Mouse (Mus musculus) liver, embryonic 13.5 days (tissue): ENCODE measurements around the gene Camk2d. TPM values are rescaled to one million over a fixed set of nuclear protein-coding genes. Genes with fewer than 3 reads are reported as not detected.
A peak's percentile ranks its signal among the peaks of the same experiment; 100 is the strongest.

Experiments used
- ATAC-seq: fragments of 200-750 bp; cut with Nextera tagmentation; 2 replicates; pipeline ENCODE4 v1.8.0; 2017; ENCODE audit warnings: low read depth, mild to moderate bottlenecking, moderate number of reproducible peaks, moderate library complexity
- DNase-seq: peaks from one replicate; pipeline ENCODE4 v3.0.0; 2022
- H3K27ac ChIP-seq: fragments of 300-500 bp; sonication (generic); 2 replicates; pipeline ENCODE4 v1.5.1; 2015; ENCODE audit warnings: moderate library complexity, mild to moderate bottlenecking, inconsistent platforms
- H3K27me3 ChIP-seq: fragments of 300-500 bp; sonication (generic); 2 replicates; pipeline ENCODE4 v1.6.1; 2015; ENCODE audit warnings: mild to moderate bottlenecking, inconsistent platforms
- H3K36me3 ChIP-seq: fragments of 300-500 bp; sonication (generic); 2 replicates; pipeline ENCODE4 v1.6.1; 2015; ENCODE audit warnings: mild to moderate bottlenecking, inconsistent platforms
- H3K4me1 ChIP-seq: fragments of 300-500 bp; sonication (generic); replicated peaks from 2 replicates; pipeline ENCODE4 v1.6.1; 2015; ENCODE audit warnings: inconsistent platforms
- H3K4me2 ChIP-seq: fragments of 300-500 bp; sonication (generic); 2 replicates; pipeline ENCODE4 v1.6.1; 2015; ENCODE audit warnings: inconsistent platforms, mild to moderate bottlenecking, moderate library complexity
- H3K4me3 ChIP-seq: fragments of 300-500 bp; sonication (generic); replicated peaks from 2 replicates; pipeline ENCODE4 v1.5.1; 2015; ENCODE audit warnings: mild to moderate bottlenecking, inconsistent platforms
- H3K9ac ChIP-seq: fragments of 300-500 bp; sonication (generic); 2 replicates; pipeline ENCODE4 v1.6.1; 2015; ENCODE audit warnings: mild to moderate bottlenecking, inconsistent platforms
- H3K9me3 ChIP-seq: fragments of 300-500 bp; sonication (generic); replicated peaks from 2 replicates; pipeline ENCODE4 v1.6.1; 2016; ENCODE audit warnings: inconsistent platforms
- WGBS: fragments of 180-500 bp; shearing (Covaris S2); methylation state at CpG from one replicate; pipeline ENCODE4 v1.1.7; 2015; ENCODE audit not compliant: insufficient replicate concordance; 5-methylcytosine and 5-hydroxymethylcytosine counted together
- polyA plus RNA-seq: library from polyadenylated mRNA; unstranded; fragments of >200 nt; fragmentation: Nextera tagmentation; extraction: Ambion mirVana; gene quantifications from 2 replicates; pipeline ENCODE4 v1.2.1, GENCODE M21; 2015

Gene Camk2d
- 2.9 and 3.8 TPM in 2 replicates for polyA plus RNA-seq

DNA sequence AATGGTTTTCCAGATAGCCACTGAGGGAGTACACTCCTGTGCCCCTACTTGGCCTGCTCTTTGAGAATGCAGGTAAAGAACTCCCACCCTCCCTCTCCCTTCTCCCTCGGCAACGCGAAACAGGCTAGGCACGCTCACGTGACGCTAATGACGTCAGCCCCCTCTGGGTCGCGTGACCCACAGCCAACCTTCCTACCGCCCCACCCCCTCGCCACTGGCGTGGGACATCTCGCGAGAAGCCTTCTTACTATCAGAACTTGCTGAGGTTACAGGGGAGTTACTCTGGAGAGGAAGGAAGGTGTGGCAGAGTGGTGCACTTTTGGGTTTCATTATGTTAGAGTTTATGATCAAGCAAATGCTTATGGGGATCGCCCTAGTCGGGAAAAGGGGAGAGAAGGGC, at the start of gene Camk2d:
Camk2d (plus strand) TSS at position 217 of the 400 bp plus-strand sequence.
- DNase-seq: peak; percentile 83
- H3K36me3 ChIP-seq: no peaks in the 10 kb centered on the region
- peaks cover 24% of the 10 kb centered on the region for H3K27me3 ChIP-seq
- H3K4me2 ChIP-seq: peak within 1 kb of the TSS; percentile 87
- peak within 1 kb of the TSS; percentile 81 for H3K27ac ChIP-seq
- H3K4me3 ChIP-seq: peak within 1 kb of the TSS; percentile 67
- H3K4me1 ChIP-seq: 0 out of 2 replicates have a peak, but pooled peaks cover 14% of the 10 kb centered on the region
- peak within 1 kb of the TSS; percentile 62 for H3K9ac ChIP-seq
- H3K9me3 ChIP-seq: no peaks in the 10 kb centered on the region
- ATAC-seq: peak; percentile 88
- WGBS: 0% methylated on average over 16 of the region's 16 CpGs

GRCm38 (mm10) chr3:126547941-126548340, 48.2 kb upstream of the Camk2d start:
- no peak for DNase-seq
- no peaks in the 10 kb centered on the region for H3K9me3 ChIP-seq
- no peak overlapping the region for H3K9ac ChIP-seq
- H3K4me1 ChIP-seq: no peaks in the 10 kb centered on the region
- H3K4me2 ChIP-seq: no peak overlapping the region
- no peak overlapping the region for H3K4me3 ChIP-seq
- no peak overlapping the region for H3K27ac ChIP-seq
- H3K36me3 ChIP-seq: no peaks in the 10 kb centered on the region
- H3K27me3 ChIP-seq: no peaks in the 10 kb centered on the region
- no peak for ATAC-seq

DNA sequence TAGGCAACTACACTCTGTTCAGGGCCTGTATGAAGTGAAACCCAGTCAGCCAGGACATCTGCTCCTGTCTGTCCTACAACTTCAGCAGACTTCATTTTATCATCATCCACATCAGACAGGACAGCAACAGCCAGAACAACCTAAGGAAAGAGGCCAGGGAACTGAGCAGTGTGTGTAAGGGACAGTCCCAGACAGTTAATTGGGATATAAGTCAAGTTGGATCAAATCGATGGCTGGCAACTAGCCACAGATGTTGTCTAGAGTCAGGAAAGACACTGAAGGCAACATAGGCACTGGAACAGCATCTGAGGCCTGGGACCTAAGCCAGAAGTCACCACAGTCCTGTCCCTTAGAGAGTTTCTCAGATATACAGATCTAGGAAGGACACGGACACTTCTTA, 32.5 kb upstream of the Camk2d start:
- H3K4me2 ChIP-seq: no peak overlapping the region
- H3K4me3 ChIP-seq: no peak overlapping the region
- no peaks in the 10 kb centered on the region for H3K9me3 ChIP-seq
- WGBS: 73% methylated on average over 2 of the region's 2 CpGs
- no peak overlapping the region for H3K27ac ChIP-seq
- no peaks in the 10 kb centered on the region for H3K27me3 ChIP-seq
- no peaks in the 10 kb centered on the region for H3K36me3 ChIP-seq
- ATAC-seq (no peak), DNase-seq (no peak)
- no peaks in the 10 kb centered on the region for H3K4me1 ChIP-seq
- no peak overlapping the region for H3K9ac ChIP-seq

GRCm38 (mm10) chr3:126570628-126571027, 25.5 kb upstream of the Camk2d start:
- DNase-seq (no peak), ATAC-seq (no peak)
- no peaks in the 10 kb centered on the region for H3K36me3 ChIP-seq
- no peak overlapping the region for H3K27ac ChIP-seq
- H3K9ac ChIP-seq: no peak overlapping the region
- no peaks in the 10 kb centered on the region for H3K4me1 ChIP-seq
- H3K27me3 ChIP-seq: no peaks in the 10 kb centered on the region
- no peak overlapping the region for H3K4me2 ChIP-seq
- 74% methylated on average over 1 of the region's 1 CpGs for WGBS
- H3K9me3 ChIP-seq: no peaks in the 10 kb centered on the region
- no peak overlapping the region for H3K4me3 ChIP-seq

DNA sequence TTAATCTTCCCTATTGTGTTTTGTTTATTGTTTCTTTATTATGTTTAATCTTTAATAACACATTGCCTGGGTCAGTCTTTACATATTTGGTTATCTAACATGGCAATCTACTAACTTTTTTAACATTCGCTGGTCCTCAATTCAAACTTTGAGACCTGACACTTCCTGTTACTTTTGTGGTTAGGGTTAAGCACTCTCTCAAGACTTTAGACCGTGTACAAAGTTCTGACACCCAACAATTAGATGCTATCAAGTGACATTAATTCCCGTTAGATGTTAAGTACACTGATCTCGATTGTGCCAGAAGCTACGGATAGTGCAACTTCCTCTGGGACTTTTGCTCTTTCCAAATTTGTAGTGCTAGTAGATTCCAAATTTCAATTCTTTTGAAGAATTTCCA, 23.2 kb upstream of the Camk2d start:
- Histone ChIP-seq H3K4me3 (no peak overlapping the region), H3K27ac (no peak overlapping the region), H3K36me3 (no peaks in the 10 kb centered on the region), H3K27me3 (no peaks in the 10 kb centered on the region), H3K4me1 (no peaks in the 10 kb centered on the region), H3K4me2 (no peak overlapping the region), H3K9ac (no peak overlapping the region), H3K9me3 (no peaks in the 10 kb centered on the region)
- ATAC-seq (no peak), DNase-seq (no peak)
- WGBS: 39% methylated on average over 5 of the region's 5 CpGs

GRCm38 (mm10) chr3:126575927-126576326, 20.2 kb upstream of the Camk2d start:
- Histone ChIP-seq H3K27me3 (no peaks in the 10 kb centered on the region), H3K4me3 (no peak overlapping the region), H3K27ac (no peak overlapping the region), H3K9ac (no peak overlapping the region), H3K36me3 (no peaks in the 10 kb centered on the region), H3K4me2 (no peak overlapping the region), H3K9me3 (no peaks in the 10 kb centered on the region), H3K4me1 (no peaks in the 10 kb centered on the region)
- DNase-seq: no peak
- 27% methylated on average over 2 of the region's 2 CpGs for WGBS
- ATAC-seq: no peak

GRCm38 (mm10) chr3:126586134-126586533, 10.0 kb upstream of the Camk2d start:
- 63% methylated on average over 3 of the region's 3 CpGs for WGBS
- H3K4me3 ChIP-seq: no peak overlapping the region
- no peak overlapping the region for H3K4me2 ChIP-seq
- DNase-seq (no peak), ATAC-seq (no peak)
- no peaks in the 10 kb centered on the region for H3K9me3 ChIP-seq
- no peaks in the 10 kb centered on the region for H3K36me3 ChIP-seq
- H3K4me1 ChIP-seq: no peaks in the 10 kb centered on the region
- H3K9ac ChIP-seq: no peak overlapping the region
- no peak overlapping the region for H3K27ac ChIP-seq
- no peaks in the 10 kb centered on the region for H3K27me3 ChIP-seq

DNA sequence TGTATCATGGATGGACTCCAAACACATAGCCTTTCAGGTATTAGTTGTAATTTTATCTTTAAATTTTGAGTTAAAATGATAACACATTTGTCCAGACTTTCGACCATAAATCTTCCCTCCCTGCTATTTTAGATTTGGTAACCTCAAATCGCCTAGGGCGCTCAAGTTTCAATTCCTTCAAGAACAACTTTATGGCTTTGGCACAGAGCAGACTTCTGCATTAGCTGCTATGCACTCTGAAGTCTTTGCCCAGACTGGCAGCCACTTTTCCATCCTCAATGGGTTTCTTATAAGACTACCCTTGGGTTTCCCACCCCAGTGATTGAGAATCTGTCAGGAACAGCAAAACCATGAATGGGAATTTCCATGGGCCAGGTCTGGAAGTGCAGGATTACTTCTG, 8.6 kb upstream of the Camk2d start:
- ATAC-seq (no peak), DNase-seq (no peak)
- Histone ChIP-seq H3K4me2 (no peak overlapping the region), H3K4me3 (no peak overlapping the region), H3K9me3 (no peaks in the 10 kb centered on the region), H3K9ac (no peak overlapping the region), H3K27ac (no peak overlapping the region), H3K36me3 (no peaks in the 10 kb centered on the region), H3K27me3 (no peaks in the 10 kb centered on the region), H3K4me1 (no peaks in the 10 kb centered on the region)
- WGBS: 69% methylated on average over 3 of the region's 3 CpGs

DNA sequence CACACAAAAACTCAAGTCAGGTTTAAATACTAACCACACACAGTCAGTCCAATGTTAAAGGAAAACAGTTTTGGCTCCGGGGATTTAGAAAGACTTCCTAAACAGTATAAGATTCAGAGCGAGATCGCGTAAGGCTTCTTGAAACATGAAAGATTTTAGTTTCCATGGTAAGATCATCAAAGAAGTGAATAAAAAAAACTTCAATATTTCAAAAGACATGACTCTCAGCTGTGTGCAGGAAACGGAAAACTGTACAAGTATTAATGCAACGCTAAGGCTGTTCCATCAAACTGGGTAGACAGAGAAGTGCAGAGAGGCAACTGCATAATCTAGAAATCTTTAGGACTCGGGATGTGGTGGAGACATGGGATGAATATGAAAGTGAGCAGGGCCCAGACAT, 6.5 kb upstream of the Camk2d start:
- no peak for ATAC-seq
- Histone ChIP-seq H3K27me3 (no peaks in the 10 kb centered on the region), H3K9me3 (no peaks in the 10 kb centered on the region), H3K9ac (no peak overlapping the region), H3K36me3 (no peaks in the 10 kb centered on the region), H3K4me2 (no peak overlapping the region), H3K27ac (no peak overlapping the region), H3K4me1 (no peaks in the 10 kb centered on the region), H3K4me3 (no peak overlapping the region)
- WGBS: 76% methylated on average over 7 of the region's 7 CpGs
- no peak for DNase-seq

DNA sequence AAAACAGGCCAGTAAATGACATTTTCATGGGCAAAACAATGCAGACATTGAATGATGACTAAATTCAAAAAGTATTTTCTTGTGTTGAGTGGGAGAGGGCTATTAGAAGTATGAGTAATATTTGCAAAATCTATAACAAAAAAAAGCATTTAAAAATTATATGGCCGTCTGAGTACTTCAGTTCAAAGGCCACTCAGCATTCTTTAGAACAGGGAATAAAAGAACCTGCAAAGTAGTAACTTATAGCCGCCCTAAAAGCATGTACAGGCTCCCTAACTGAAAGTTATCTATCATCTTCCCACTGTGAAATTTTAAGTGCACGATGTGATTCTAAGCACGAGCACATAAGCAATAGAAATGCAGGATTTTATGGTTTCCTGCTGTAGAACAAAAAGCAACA, 646 bp upstream of the Camk2d start:
- ATAC-seq: no peak
- WGBS: 57% methylated on average over 4 of the region's 4 CpGs
- no peak overlapping the region for H3K9ac ChIP-seq
- no peak overlapping the region for H3K4me2 ChIP-seq
- H3K27me3 ChIP-seq: peaks cover 24% of the 10 kb centered on the region
- no peak overlapping the region for H3K4me3 ChIP-seq
- no peak overlapping the region for H3K27ac ChIP-seq
- H3K4me1 ChIP-seq: 0 out of 2 replicates have a peak, but pooled peaks cover 14% of the 10 kb centered on the region
- H3K36me3 ChIP-seq: no peaks in the 10 kb centered on the region
- H3K9me3 ChIP-seq: no peaks in the 10 kb centered on the region
- no peak for DNase-seq

GRCm38 (mm10) chr3:126596491-126597160, 524 bp downstream of the Camk2d start:
- DNase-seq (peak; percentile 31), ATAC-seq (peak; percentile 78)
- H3K9me3 ChIP-seq: no peaks in the 10 kb centered on the region
- WGBS: under 1% methylated on average over 50 of the region's 69 CpGs
- peak overlapping the region; percentile 67 for H3K4me3 ChIP-seq
- H3K9ac ChIP-seq: peak overlapping the region; percentile 62
- H3K36me3 ChIP-seq: no peaks in the 10 kb centered on the region
- 0 out of 2 replicates have a peak, but pooled peaks cover 14% of the 10 kb centered on the region for H3K4me1 ChIP-seq
- H3K27ac ChIP-seq: peak overlapping the region; percentile 81
- peaks cover 24% of the 10 kb centered on the region for H3K27me3 ChIP-seq
- H3K4me2 ChIP-seq: peak overlapping the region; percentile 87

- peak; percentile 54 for ATAC-seq
- peak overlapping the region; percentile 81 for H3K27ac ChIP-seq
- under 1% methylated on average over 36 of the region's 51 CpGs for WGBS
These were observed 1.1 kb downstream of the Camk2d start for GRCm38 (mm10) chr3:126597161-126597595.

More at GRCm38 (mm10) chr3:126597161-126597595, 1.1 kb downstream of the Camk2d start:
- Histone ChIP-seq H3K27me3 (peaks cover 24% of the 10 kb centered on the region), H3K4me2 (peak overlapping the region; percentile 87), H3K4me3 (peak overlapping the region; percentile 67), H3K4me1 (0 out of 2 replicates have a peak, but pooled peaks cover 14% of the 10 kb centered on the region), H3K9ac (peak overlapping the region; percentile 62), H3K9me3 (no peaks in the 10 kb centered on the region), H3K36me3 (no peaks in the 10 kb centered on the region)
- DNase-seq: peak; percentile 20
